Mouse (Mus musculus) liver, adult 2 months (tissue): ENCODE measurements around the gene Zswim5.

Experiments used
- CTCF ChIP-seq: fragments of 200-500 bp; IDR thresholded peaks from 2 replicates; pipeline ENCODE4 v1.5.1; 2011; ENCODE audit warnings: low read depth, low read length, control low read depth
- POLR2A ChIP-seq: fragments of 200-500 bp; IDR thresholded peaks from 2 replicates; pipeline ENCODE4 v1.6.1; 2011; ENCODE audit warnings: low read length, control low read depth; ENCODE audit not compliant: insufficient read depth; ENCODE audit errors: extremely low read depth

DNA sequence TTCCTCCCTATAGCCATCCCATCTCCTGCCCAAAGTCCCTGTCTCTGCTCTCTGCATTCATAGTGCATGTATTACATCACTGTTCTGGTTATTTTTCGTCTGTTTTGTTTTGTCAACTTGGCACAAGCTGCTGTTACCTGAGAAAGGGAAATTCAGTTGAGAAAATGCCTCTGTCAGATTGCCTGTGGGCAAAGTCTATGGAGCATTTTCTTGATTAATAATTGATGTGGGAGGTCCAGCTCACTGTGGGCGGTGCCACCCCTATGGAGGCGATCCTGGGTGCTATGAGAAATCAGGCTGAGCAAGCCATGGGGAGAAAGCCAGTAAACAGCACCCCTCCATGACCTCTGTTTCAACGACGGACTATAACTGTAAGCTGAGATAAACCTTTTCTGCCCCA, 17.5 kb upstream of the Zswim5 start:
- no peak for TF ChIP-seq CTCF
- TF ChIP-seq POLR2A, result no peak
